Mouse (Mus musculus) fibroblast of lung, adult 2 months (primary cell): ENCODE measurements at regions not wholly inside any gene's neighbourhood (a gene's known extent, or its start where the extent isn't known, plus 50 kb on each side); places are given as distances from the start of the nearest gene placed in this dataset.

ENCODE experiments used
- DNase-seq: peaks from one replicate; pipeline ENCODE4 v3.0.0-alpha.2; 2011; ENCODE audit warnings: low read depth

DNA sequence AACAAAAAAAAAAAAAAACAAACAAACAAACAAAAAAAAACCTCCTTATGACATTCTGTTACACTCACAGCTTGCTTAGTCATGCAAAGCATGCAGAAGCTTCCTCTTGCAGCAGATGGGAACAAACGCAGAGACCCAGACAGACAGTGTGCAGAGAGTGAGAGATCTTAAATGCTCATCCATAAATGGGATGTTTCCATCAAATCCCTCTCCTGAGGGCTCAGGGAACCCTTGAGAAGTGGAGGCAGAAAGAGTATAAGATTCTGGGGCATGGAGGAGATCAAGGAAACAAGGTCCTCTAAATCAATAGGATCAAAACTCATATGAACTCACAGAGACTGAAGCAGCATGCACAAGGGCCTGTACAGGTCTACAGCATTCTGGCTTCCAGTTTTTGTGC, 52.5 kb downstream of the Adm start:
- no peak for DNase-seq

DNA sequence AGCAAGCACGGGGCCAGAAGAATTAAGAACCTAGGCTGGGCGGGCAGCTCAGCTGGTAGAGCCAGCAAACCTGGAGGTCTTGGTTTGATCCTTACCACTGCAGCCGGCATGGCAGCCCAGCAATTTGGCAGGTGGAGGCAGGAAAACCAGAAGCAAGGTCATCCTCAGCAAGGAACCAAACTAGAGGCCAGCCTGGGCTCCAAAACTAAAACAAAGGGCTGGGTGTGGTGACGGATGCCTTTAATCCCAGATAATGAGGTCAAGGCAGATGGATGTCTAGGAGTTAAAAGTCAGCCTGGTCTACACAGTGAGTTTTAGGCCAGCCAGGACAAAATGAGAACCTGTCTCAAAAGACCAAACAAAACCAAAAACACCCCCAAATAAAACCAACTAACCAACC, 55.5 kb downstream of the Adm start:
- DNase-seq = no peak

DNA sequence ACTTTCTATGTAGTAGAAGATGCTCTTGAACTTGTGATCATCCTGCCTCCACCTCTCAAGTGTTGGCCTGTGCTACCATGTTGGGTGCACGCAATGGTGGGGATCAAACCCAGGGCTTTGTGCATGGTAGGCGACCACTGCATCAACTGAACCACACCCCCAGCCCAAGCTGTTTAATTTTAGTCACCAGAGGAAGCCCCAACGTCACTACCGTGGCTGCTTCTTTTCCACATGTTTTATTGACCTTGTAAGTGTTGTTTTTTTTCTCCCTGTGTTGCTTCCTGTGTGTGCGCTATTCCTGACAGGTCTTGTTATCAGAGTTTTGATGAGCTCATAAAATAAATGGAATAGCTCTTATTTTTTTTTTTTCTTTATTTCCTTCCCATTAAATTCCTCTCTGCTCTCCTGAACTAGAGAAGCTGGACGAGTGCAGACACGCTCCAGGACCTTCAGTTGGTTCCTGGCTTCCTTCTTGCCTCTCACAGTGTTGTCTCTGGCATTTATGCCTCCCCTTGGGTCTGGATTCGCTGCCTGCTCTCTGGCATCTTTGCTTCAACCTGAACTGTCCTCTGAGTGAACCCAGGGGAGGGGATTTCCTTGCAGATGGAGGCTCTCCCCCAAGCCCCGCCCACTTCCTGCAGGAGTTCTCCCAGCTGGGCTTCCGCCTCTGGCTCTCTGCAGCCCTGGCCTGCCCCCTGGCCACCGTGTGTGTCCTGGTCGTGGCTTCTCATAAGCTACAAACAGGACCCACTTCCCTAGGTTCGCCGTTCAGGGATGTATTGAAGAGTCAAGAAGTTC, 61.6 kb downstream of the Adm start:
- no peak for DNase-seq

DNA sequence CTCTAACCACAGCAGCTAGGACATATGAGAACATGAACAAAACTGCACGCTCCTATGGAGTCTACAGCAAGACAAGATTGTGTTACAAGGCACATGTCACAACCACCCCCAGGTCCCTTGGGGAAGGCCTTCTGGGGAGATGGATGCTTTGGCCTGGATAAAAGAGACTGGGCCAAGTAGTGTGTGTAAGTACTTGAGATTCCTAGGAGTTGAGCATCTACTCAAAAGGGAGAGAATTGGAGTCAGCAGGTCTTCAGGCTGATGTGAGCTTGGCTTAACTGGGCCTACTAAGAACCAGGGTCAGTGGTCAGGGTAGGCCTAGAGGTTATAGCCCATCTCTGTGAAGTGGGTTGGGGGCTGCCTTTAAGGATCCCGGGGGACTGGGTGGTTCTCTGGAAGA, 62.8 kb downstream of the Adm start:
- DNase-seq = no peak

DNA sequence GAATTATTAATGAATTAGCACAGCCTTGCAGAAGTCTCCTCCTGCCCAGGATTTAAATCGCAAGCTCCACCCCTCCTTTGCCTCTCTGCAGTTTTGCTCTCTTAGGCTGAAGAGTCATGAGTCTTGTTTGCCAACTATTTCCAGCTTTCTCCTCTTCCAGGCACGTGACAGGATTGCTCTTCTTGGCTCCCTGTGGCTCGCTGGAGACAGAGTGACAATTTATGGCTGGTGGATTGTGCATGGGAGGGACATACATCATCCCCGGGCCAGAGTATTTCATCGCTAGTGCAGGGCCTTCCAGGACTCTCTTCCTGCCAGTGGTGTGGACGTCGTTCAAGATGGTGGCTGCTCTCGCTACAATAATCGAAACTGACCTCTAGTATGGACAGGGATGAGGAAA, 63.4 kb downstream of the Adm start:
- DNase-seq = no peak

DNA sequence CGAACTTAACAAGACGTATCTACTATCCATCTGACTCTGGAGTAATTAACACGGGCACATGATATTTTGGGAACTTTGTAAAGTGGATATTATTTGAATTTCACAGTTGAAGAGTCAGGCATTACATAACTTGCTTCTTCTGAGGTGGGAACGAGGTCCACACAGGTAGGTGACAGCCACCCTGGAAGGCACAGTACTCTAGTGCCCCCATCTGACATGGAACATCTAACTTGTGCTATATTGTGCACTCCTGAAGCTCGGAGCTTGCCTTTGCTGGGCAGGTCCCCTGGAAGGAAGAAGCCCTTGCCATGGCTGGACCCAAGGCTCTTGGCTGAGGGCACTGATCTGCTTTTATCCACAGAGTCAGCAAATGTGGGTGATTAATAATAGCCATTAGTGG, 66.8 kb downstream of the Adm start:
- DNase-seq = no peak

DNA sequence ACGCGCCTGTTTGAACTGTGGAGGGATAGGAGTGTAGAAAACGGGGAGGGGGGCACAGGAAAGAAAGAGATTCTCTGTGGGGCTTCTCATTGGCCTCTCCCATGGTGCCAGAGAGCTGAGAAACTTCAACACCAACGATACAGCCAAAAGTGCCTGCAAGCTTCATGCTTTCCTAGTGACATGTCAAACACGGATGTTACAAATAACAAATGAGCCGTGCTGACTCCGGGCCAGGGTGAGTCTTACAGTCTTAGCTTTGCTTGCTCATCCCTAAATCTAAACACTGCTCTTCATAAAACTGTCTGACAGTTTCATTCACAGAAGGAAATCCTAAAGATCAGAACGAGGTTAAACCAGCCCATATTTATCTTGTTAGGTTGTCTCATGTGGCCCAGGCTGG, 68.3 kb downstream of the Adm start:
- no peak for DNase-seq

DNA sequence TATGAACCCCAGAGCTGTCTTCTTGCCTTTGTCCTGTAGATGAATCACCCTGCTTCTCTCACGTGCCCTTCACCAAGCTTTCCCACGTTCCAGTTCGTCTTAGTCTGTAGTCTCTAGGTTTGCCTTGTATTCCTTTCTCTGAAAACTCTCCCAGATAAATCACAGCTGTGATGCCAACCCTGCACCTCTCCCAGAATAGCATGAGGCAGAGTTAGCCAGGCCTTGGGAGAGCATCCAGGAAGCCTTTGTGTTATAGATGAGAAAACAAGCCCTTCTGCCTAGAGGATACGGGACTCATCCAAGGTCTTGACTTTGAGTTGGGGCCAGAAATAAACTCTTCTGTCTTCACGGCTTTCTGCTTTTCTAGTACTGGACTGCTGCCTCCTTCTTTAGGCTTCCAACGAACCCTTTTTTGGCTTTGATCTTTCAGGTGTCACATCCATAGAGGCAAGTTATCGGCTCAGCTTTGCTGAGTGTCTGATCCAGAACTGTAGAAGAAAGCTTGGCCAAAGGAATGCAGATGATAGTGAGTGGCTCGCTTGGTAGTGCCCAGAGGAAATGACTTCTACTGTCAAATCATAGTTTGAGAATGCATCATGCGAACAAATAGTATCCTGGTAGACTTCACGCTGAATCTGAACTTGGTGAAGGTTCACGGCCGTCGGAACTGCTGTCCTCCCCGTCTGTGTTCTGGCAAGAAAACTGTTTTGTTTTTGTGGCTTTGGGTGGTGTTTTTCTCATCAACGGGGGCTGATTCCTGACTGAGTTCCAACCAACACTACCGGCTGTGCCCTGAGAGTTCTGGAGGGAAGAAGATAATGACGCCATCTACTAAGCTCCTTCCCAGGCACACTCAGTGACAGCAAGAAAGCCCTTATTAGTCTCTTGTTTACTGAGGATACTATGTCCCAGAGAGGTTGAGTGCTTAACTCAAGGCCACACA, 69.5 kb upstream of the Ampd3 start:
- DNase-seq = no peak

DNA sequence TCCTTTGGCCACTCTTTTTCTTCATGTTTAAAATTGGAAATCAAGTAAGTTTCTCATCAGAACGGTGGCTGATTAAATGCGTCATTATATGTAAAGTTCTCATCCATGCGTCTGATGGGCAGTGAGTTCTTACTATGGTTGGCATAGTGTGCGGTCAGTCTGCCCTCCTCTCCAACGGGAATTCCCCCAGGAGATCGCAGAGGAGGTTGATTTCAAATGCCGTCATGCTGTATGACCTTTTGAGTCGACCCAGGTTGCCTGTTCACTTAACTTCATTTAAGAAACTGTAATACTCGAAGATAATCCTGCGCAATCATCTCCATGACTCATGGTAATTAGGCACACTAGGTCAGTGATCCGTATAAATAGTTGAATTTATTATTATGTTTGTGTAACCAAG, 68.4 kb upstream of the Ampd3 start:
- DNase-seq = no peak

DNA sequence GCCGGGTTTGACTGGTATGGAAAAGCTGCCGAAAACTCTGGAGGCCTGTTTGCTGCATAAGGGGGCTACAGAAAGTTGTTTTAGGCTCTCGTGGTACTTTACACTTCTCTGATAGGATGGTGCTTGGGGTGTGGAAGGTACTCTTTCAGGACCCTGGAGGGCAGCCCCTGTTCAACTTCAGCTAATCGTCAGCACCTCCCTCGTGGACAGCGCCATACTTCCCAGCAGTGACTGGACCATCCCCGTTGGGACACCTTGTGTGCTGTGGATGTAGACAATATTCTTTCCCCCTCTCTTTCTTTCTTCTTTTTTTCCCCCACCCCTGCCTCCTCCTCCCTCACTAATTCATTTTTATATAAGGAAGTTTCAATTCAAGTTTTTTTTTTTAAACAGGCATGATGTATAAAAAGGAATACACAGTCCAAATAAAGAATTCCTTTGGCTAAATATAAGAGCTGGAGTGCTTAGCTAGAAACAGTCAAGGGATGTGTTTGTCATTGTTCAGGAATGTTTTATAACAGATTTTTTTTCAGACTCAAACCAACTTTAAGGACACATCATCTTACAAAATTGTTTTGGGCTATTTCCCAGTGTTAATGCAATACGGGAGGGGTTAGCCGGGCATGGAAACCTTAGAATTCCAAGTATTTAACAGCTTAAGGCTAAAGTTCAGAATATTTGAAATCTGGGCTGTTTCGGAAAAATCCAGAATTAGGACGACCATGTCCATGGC, 66.2 kb upstream of the Ampd3 start:
- peak; percentile 88 for DNase-seq

DNA sequence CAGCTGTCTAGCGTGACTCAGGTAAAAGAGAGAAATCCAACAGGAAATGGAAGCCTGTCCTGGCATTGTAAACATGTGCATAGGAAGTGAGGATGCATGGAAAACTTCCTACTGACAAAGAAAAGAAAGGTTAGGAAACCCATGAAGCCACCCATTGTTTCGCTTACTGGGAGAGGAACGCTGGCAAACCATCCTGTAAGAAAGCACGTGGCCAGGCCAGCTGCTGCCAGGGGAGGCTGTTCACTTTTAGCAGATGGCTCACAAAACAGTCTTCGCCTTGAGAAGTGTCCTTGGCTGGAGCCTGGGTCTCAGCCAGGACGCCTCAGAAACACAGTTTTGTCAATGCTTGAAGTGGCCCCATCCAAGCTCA, 65.6 kb upstream of the Ampd3 start:
- no peak for DNase-seq

DNA sequence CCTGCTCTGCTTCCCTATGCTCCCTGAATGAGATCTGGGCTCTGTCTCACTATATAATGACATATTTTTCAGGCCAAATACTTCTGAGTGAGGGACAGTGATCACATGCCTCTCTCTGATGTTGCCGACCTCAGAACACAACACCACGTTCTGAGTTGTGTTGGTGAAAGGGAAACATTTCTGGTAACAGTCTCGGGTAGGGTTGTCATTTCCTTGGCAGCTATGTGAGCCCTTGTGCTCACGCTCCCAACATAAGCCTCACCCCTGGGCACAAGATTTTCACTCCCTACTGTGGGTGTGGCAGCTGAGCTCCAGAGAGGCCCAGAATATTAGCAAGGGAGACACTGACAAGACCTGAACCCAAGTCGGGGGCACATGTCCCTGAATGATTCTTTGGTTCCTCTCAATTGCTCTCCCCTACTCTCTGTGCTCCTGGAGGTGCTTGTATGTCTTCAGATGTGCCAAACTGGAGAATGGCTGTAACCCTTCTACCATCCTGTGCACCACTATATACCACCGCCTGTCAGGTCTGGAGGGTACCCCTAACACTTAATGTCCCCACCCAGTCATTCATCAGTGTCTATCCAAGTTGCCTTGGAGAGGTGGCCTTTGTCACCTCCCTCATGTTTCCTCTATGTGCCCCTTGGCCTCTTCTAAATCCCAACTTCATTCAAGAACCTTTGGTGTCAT, 62.5 kb upstream of the Ampd3 start:
- no peak for DNase-seq

DNA sequence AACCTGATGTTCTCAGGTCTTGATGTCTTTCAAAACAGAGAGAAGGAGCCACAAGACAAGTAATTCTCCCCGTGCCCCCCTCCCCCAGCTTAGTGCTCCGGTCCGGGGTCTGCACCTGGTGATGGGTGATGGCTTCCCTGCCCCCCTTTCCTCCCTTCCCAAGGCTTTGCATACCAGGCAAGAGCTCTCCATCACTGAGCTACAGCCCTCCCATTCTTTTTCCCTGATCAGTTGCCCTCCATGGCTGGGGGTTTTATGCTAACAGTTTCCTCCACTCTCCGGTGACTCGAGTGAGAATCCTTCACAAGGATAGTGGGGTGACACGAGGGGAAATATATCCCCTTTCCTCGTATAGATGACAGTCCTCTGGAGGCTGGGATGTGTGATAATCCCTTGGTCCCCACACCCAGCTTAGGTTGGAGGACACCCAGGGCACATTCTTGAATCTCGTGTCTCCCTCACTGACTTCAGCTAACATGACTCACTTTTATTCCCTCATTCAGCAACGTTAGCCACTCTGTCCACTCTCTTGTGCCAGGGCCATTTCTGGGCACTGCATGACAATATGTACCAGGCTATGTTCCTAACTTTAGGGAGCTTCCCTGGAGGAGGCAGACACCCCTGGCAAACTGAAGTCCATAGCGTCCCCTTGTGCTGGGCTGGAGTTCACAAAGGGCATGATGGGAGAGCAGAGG, 61.9 kb upstream of the Ampd3 start:
- DNase-seq = no peak

DNA sequence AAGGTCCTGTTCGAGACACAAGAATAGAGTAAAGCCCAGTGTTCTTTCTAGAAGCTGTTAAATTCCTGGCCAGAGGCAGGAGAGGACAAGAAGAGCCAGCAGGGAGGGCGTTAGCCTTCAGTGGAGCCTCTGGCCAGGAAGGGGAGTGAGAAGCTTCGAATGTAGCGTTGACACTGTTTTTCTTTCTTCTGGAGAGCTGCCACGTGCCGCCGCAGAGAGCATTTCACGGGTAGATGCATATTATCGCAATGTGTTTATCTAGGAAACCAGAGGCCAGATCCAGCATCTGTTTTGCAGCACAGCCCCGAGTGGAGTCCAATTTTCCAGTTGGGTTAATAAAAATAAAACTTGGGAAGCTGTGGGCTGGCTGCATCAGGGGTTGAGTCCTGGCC, 61.3 kb upstream of the Ampd3 start:
- DNase-seq = peak; percentile 91

DNA sequence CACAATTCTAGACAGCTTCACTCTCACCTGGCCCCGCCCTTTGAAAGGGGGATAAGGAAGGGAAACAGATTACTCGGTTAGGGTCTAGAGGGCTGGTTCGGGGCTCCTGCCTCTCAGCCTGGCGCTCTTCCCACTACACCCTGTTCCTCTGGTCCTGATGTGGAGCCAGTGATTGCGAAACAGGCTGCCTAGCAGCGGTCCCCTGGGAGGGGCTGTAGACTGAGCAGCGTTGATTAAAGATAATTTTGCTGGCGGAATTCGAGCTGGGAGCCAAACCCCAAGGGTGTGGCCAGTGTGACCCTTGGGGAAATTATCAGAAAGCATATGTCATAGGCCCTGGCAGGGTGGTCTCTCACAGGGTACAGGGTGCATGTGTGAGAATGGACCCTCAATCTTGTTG, 59.9 kb upstream of the Ampd3 start:
- DNase-seq = no peak

DNA sequence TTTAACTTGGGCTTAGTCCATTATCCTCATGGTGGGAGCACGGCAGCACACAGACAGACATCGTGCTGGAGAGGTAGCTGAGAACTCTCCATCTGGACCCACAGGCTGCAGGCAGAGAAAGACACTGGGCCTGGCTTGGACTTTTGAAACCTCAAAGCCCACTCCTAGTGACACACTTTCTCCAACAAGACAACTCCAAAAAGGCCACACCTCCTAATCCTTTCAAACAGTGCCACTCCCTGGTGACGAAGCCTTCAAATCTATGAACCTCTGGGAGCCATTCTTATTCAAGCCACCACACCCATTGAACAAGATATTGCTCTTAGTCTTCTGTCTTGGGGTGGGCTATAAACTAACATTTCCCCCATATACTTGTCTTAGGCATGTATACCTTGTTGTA, 59.2 kb upstream of the Ampd3 start:
- no peak for DNase-seq

DNA sequence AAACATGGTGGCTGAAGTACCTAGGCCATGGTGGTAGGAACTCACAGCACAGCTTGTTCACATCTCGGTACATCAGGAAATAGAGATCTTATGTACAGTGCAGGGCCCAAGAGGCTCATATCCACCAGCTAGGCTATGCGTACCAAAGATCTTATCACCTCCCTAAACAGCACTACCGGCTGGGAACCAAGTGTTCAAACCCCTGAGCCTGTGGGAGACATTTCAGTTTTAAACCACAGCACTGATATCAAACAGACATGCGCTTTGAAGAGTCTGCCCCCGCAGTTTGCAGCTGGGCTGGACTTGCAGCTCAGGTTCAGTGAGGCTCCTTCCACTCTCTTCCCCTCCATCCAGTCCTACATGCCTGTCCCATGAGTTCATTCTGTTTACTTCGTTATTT, 58.4 kb upstream of the Ampd3 start:
- DNase-seq = no peak

DNA sequence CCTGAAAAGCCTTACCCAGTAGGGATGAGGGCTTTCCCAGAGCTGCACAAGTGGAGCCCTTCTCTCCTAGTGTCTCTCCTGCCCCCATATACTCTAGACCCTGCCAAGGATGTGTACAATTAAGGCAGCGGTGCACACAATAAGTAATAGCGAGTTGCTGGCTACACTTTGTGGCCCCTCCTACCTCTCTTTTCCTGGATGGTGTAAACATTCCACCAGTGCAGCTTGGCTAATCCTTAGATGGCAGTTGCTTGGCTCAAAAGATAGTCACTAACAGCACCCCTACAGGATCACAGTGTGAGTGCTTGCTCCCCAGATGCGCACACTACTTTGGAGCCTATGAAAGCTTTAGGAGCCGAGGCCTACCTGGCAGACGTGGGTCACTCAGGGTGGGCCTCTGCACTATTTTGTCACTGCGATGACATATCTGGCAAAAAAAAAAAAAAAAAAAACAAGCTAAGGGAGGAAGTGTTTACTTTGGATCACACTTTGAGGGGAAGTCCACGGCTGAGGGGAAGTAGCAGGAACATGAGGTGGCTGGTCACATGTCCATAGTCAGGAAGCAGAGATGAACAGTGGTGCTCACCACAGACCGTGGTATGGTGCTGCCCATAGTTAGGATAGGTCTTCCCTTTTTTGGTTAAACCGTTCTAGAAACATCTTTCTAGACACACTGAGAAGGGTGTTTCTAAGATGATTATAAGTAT, 57.6 kb upstream of the Ampd3 start:
- DNase-seq = no peak

DNA sequence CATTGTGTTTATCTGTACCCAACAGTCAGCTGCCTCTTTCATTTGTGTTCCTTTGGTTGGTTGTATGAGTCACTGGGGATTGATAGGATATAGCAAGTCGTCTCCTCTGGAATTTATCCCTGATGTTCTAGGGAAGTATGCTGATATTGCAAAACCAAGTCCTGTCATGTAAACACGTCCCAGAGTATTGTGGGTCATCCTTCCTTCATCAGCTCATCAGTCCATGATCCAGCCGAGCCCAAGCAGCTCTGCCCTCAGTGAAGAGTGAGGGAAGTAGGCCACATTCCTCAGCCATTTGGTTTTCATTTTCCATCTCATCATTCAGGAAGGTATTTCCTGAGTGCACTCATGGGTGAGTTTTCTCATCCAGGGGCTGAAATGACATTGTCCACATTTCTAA, 54.3 kb upstream of the Ampd3 start:
- DNase-seq = no peak

DNA sequence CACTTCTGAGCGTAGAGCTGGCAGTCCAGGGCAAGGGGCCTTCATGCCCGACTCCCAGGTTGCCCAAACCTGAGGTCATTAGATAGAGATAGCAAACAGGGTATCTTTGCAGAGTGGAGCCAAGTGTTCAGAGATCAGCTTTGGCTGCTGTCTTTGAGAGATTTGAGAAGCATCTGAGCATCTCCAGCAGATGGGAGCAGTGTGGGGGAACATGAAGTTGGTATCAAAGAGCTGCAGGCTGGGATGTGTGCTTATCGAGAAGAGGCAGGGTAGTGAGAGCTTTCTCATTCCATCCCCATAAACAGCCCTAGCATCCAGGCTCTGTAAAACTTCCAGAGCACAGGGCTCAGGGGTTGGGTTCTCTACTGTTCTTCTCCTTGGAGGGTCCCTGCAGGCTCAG, 52.9 kb upstream of the Ampd3 start:
- no peak for DNase-seq

DNA sequence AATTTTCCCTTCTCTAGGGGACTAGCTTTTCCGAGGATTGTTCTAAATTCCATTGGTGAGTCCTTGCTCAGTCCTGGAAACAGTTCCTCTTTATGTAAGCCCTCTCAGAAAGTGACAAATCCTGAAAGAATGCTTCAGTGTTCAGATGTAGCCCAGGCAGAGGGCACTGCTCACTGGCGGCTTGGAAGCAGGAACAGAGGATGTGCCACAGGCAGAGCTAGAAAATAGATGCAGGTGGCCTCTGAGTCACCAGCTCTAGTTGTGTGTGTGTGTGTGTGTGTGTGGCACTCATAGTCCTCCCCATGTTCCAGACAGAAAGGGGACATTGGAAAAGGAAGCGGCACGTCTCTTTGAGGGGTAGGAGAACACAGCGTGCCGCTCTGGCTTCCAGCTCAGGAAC, 52.5 kb upstream of the Ampd3 start:
- DNase-seq = no peak
